Mouse (Mus musculus): ENCODE data around the gene Bmi1. TPM values are rescaled to one million over a fixed set of nuclear protein-coding genes. Genes with fewer than 3 reads are reported as not detected.

Gene Bmi1
- polyA plus RNA-seq, 1 experiment: 0.13 TPM

DNA sequence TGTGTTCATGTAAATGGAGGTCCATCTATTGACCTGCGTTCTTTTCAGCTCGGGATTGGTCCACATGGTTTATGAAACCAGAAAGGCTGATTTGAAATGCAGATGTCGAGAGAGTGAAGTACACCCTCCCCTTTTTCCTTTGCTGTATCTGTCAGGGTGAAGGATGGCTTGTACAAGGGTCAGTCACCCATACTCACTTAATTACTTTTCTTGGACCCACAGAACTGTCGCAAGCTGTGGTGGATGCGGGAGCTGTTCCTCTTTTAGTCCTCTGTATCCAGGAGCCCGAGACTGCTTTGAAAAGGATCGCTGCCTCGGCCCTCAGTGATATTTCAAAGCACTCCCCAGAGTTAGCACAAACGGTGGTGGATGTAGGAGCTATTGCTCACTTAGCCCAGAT lies 54.9 kb downstream of the Bmi1 start:
- TF ChIP-seq TAL1 (IDR thresholded peaks at IDR 0.05; ENCODE audit: low read length): no peak
- TF ChIP-seq GATA1 (IDR thresholded peaks at IDR 0.05; ENCODE audit: low read length): no peak
- Histone ChIP-seq H3K4me1 (ENCODE audit: control insufficient read depth) (peaks cover 2% of the 10 kb centered on the region; the same call in 1 of the 2 replicates), H3K27me3 (ENCODE audit: control insufficient read depth) (no peaks in the 10 kb centered on the region), H3K4me3 (replicated peaks) (no peak overlapping the region), H3K9me3 (ENCODE audit: control insufficient read depth, low read length) (no peaks in the 10 kb centered on the region), H3K36me3 (ENCODE audit: control insufficient read depth) (no peaks in the 10 kb centered on the region)

DNA sequence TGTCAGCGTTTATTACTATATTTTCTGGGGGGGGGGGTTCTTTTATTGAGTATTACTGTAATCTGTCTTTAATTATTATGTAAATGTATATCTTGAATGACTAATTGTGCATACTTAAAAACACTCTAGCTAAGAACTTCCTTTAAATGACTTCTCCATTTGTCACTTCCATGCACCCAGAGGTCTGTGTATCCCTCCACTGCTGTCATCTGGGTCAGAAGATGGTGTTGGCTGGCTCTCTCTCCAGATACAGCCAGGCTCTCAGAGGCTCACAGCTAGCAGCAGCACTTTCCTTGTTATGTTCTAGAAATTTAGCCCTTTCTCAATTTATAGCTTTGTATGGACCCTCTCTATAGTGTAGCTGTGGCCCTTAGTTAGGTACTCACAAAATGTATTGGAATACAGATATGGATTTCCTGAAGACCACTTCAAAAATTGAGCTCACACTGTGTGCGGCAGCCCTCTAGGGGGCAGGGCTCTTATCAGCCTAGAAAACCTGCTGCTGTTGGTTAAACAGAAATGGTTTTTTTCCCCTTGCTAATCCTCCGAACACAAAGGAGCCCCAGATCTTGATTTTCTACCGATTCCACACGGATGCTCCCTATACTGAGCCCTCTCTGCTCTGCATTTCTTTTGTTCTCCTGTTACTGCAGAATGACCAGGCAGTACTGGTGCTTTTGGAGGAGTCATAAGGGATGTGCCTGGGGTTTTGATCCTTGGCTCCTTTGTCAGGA lies 57.7 kb downstream of the Bmi1 start:
- Histone ChIP-seq H3K4me1 (ENCODE audit: control insufficient read depth) (peaks cover 2% of the 10 kb centered on the region; the same call in 1 of the 2 replicates), H3K9me3 (ENCODE audit: control insufficient read depth, low read length) (no peaks in the 10 kb centered on the region), H3K27me3 (ENCODE audit: control insufficient read depth) (no peaks in the 10 kb centered on the region), H3K4me3 (replicated peaks) (no peak overlapping the region), H3K36me3 (ENCODE audit: control insufficient read depth) (no peaks in the 10 kb centered on the region)
- no peak for TF ChIP-seq GATA1 (IDR thresholded peaks at IDR 0.05; ENCODE audit: low read length)

Other genes starting within 250 kb of the Bmi1 start
- 6.1 and 7.7 TPM in 2 replicates for gene Commd3, start 4.6 kb upstream of the Bmi1 start, polyA plus RNA-seq (2012)
- not detected in 2 replicates for gene Spag6, start 17.0 kb downstream of the Bmi1 start, polyA plus RNA-seq (2012)